Mouse (Mus musculus) intestine, embryonic 15.5 days (tissue): Measurements from ENCODE around the gene Cpsf2. TPM values are rescaled to one million over a fixed set of nuclear protein-coding genes. Genes with fewer than 3 reads are reported as not detected.
A peak's percentile ranks its signal among the peaks of the same experiment; 100 is the strongest.

ENCODE experiments used
- ATAC-seq: fragments of 200-750 bp; cut with Nextera tagmentation; 2 replicates; pipeline ENCODE4 v1.8.0; 2017; ENCODE audit warnings: moderate TSS enrichment, moderate library complexity
- H3K27ac ChIP-seq: fragments of 300-500 bp; sonication (generic); 2 replicates; pipeline ENCODE4 v1.5.1; 2015; ENCODE audit warnings: mild to moderate bottlenecking, inconsistent platforms
- H3K27me3 ChIP-seq: fragments of 300-500 bp; sonication (generic); replicated peaks from 2 replicates; pipeline ENCODE4 v1.6.1; 2015; ENCODE audit warnings: inconsistent platforms
- H3K36me3 ChIP-seq: fragments of 300-500 bp; sonication (generic); 2 replicates; pipeline ENCODE4 v1.6.1; 2015; ENCODE audit warnings: inconsistent platforms
- H3K4me1 ChIP-seq: fragments of 300-500 bp; sonication (generic); replicated peaks from 2 replicates; pipeline ENCODE4 v1.6.1; 2015; ENCODE audit warnings: inconsistent platforms
- H3K4me2 ChIP-seq: fragments of 300-500 bp; sonication (generic); replicated peaks from 2 replicates; pipeline ENCODE4 v1.6.1; 2015; ENCODE audit warnings: mild to moderate bottlenecking, inconsistent platforms
- H3K4me3 ChIP-seq: fragments of 300-500 bp; sonication (generic); replicated peaks from 2 replicates; pipeline ENCODE4 v1.5.1; 2015; ENCODE audit warnings: inconsistent platforms
- H3K9ac ChIP-seq: fragments of 300-500 bp; sonication (generic); 2 replicates; pipeline ENCODE4 v1.6.1; 2015; ENCODE audit warnings: inconsistent platforms
- H3K9me3 ChIP-seq: fragments of 300-500 bp; sonication (generic); 2 replicates; pipeline ENCODE4 v1.6.1; 2016; ENCODE audit warnings: inconsistent platforms
- WGBS: fragments of 180-500 bp; shearing (Covaris S2); methylation state at CpG from one replicate; pipeline ENCODE4 v1.1.7; 2015; 5-methylcytosine and 5-hydroxymethylcytosine counted together
- polyA plus RNA-seq: library from polyadenylated mRNA; unstranded; fragments of >200 nt; fragmentation: Nextera tagmentation; extraction: Ambion mirVana; gene quantifications from 2 replicates; pipeline ENCODE4 v1.2.1, GENCODE M21; 2015

The Cpsf2 gene
- polyA plus RNA-seq, 1 experiment from 2014 or later, result 27.1 TPM

GRCm38 (mm10) chr12:101971311-101971710 is 4.5 kb upstream of the Cpsf2 start:
- Histone ChIP-seq H3K4me2 (no peak overlapping the region), H3K4me3 (no peak overlapping the region), H3K27me3 (no peaks in the 10 kb centered on the region), H3K9ac (no peak overlapping the region), H3K9me3 (no peaks in the 10 kb centered on the region), H3K4me1 (no peaks in the 10 kb centered on the region), H3K27ac (no peak overlapping the region), H3K36me3 (no peaks in the 10 kb centered on the region)
- 91% methylated on average over 2 of the region's 2 CpGs for WGBS
- ATAC-seq, result no peak

- 90% methylated on average over 3 of the region's 3 CpGs for WGBS
- no peak for ATAC-seq
- Histone ChIP-seq H3K4me3 (no peak overlapping the region), H3K4me2 (no peak overlapping the region), H3K27me3 (no peaks in the 10 kb centered on the region), H3K9me3 (no peaks in the 10 kb centered on the region), H3K27ac (no peak overlapping the region), H3K9ac (no peak overlapping the region), H3K36me3 (no peaks in the 10 kb centered on the region), H3K4me1 (peaks cover 7% of the 10 kb centered on the region)
Measured at GRCm38 (mm10) chr12:101972230-101972629, 3.6 kb upstream of the Cpsf2 start.

GRCm38 (mm10) chr12:101974571-101974970 is 1.2 kb upstream of the Cpsf2 start:
- Histone ChIP-seq H3K4me3 (peak overlapping the region; percentile 90), H3K9ac (peak overlapping the region; percentile 92), H3K4me1 (peaks cover 9% of the 10 kb centered on the region), H3K4me2 (peak overlapping the region; percentile 63), H3K27me3 (no peaks in the 10 kb centered on the region), H3K36me3 (no peaks in the 10 kb centered on the region), H3K27ac (no peak overlapping the region), H3K9me3 (no peaks in the 10 kb centered on the region)
- no peak for ATAC-seq
- 0% methylated on average over 1 of the region's 1 CpGs for WGBS

GRCm38 (mm10) chr12:101975167-101975600 is 604 bp upstream of the Cpsf2 start:
- WGBS, result under 1% methylated on average over 23 of the region's 23 CpGs

GRCm38 (mm10) chr12:101976651-101977403 is 1.0 kb downstream of the Cpsf2 start:
- Histone ChIP-seq H3K27me3 (no peaks in the 10 kb centered on the region), H3K4me2 (peak overlapping the region; percentile 63), H3K27ac (peak overlapping the region; percentile 95), H3K4me1 (peaks cover 9% of the 10 kb centered on the region), H3K4me3 (peak overlapping the region; percentile 90), H3K36me3 (no peaks in the 10 kb centered on the region), H3K9ac (peak overlapping the region; percentile 92), H3K9me3 (no peaks in the 10 kb centered on the region)
- no peak; the same call in 1 of the 2 replicates for ATAC-seq
- 21% methylated on average over 13 of the region's 13 CpGs for WGBS

More at GRCm38 (mm10) chr12:101975167-101975600, 604 bp upstream of the Cpsf2 start:
- Histone ChIP-seq H3K27me3 (no peaks in the 10 kb centered on the region), H3K4me2 (peak overlapping the region; percentile 63), H3K9ac (peak overlapping the region; percentile 92), H3K27ac (peak overlapping the region; percentile 95), H3K4me3 (peak overlapping the region; percentile 90), H3K4me1 (peaks cover 9% of the 10 kb centered on the region), H3K36me3 (no peaks in the 10 kb centered on the region), H3K9me3 (no peaks in the 10 kb centered on the region)
- ATAC-seq, result peak; percentile 65

GRCm38 (mm10) chr12:101977404-101977915 is 1.7 kb downstream of the Cpsf2 start:
- Histone ChIP-seq H3K4me3 (no peak overlapping the region), H3K36me3 (no peaks in the 10 kb centered on the region), H3K27me3 (no peaks in the 10 kb centered on the region), H3K4me1 (peaks cover 9% of the 10 kb centered on the region), H3K4me2 (peak overlapping the region; percentile 63), H3K9me3 (no peaks in the 10 kb centered on the region), H3K27ac (no peak overlapping the region), H3K9ac (no peak overlapping the region)
- WGBS, result 90% methylated on average over 10 of the region's 10 CpGs
- ATAC-seq, result no peak

GRCm38 (mm10) chr12:101978162-101978561 is 2.4 kb downstream of the Cpsf2 start:
- ATAC-seq, result no peak
- Histone ChIP-seq H3K27ac (no peak overlapping the region), H3K9ac (no peak overlapping the region), H3K9me3 (no peaks in the 10 kb centered on the region), H3K36me3 (no peaks in the 10 kb centered on the region), H3K4me1 (peaks cover 9% of the 10 kb centered on the region), H3K27me3 (no peaks in the 10 kb centered on the region), H3K4me3 (no peak overlapping the region), H3K4me2 (no peak overlapping the region)
- 88% methylated on average over 5 of the region's 5 CpGs for WGBS

- H3K36me3 ChIP-seq, result no peaks in the 10 kb centered on the region
- H3K4me2 ChIP-seq, result no peak overlapping the region
- no peak overlapping the region for H3K27ac ChIP-seq
- no peak for ATAC-seq
- H3K4me1 ChIP-seq, result peaks cover 9% of the 10 kb centered on the region
- no peaks in the 10 kb centered on the region for H3K27me3 ChIP-seq
- no peak overlapping the region for H3K9ac ChIP-seq
- H3K4me3 ChIP-seq, result no peak overlapping the region
- WGBS, result 84% methylated on average over 1 of the region's 1 CpGs
- no peaks in the 10 kb centered on the region for H3K9me3 ChIP-seq
Measured at GRCm38 (mm10) chr12:101978588-101978987, 2.8 kb downstream of the Cpsf2 start.

GRCm38 (mm10) chr12:101979213-101979750 is 3.5 kb downstream of the Cpsf2 start:
- Histone ChIP-seq H3K9me3 (no peaks in the 10 kb centered on the region), H3K4me3 (no peak overlapping the region), H3K27ac (no peak overlapping the region), H3K27me3 (no peaks in the 10 kb centered on the region), H3K4me2 (no peak overlapping the region), H3K36me3 (peaks cover 1% of the 10 kb centered on the region; the same call in 1 of the 2 replicates), H3K9ac (no peak overlapping the region), H3K4me1 (peaks cover 9% of the 10 kb centered on the region)
- no peak for ATAC-seq
- WGBS, result 90% methylated on average over 8 of the region's 8 CpGs

GRCm38 (mm10) chr12:101980266-101980665 is 4.5 kb downstream of the Cpsf2 start:
- H3K4me1 ChIP-seq, result peaks cover 9% of the 10 kb centered on the region
- 61% methylated on average over 5 of the region's 5 CpGs for whole genome bisulfite sequencing
- H3K4me3 ChIP-seq, result no peak overlapping the region
- no peak overlapping the region for H3K9ac ChIP-seq
- H3K27me3 ChIP-seq, result no peaks in the 10 kb centered on the region
- no peak for ATAC-seq
- no peak overlapping the region for H3K4me2 ChIP-seq
- peaks cover 6% of the 10 kb centered on the region; the same call in 1 of the 2 replicates for H3K36me3 ChIP-seq
- H3K27ac ChIP-seq, result no peak overlapping the region
- H3K9me3 ChIP-seq, result no peaks in the 10 kb centered on the region

GRCm38 (mm10) chr12:101981559-101981958 is 5.8 kb downstream of the Cpsf2 start:
- WGBS, result 77% methylated on average over 2 of the region's 2 CpGs
- H3K4me2 ChIP-seq, result no peak overlapping the region
- no peak overlapping the region for H3K4me3 ChIP-seq
- peaks cover 6% of the 10 kb centered on the region; the same call in 1 of the 2 replicates for H3K36me3 ChIP-seq
- no peaks in the 10 kb centered on the region for H3K9me3 ChIP-seq
- H3K27me3 ChIP-seq, result no peaks in the 10 kb centered on the region
- peaks cover 9% of the 10 kb centered on the region for H3K4me1 ChIP-seq
- H3K9ac ChIP-seq, result no peak overlapping the region
- ATAC-seq, result no peak
- H3K27ac ChIP-seq, result no peak overlapping the region

- H3K4me3 ChIP-seq, result no peak overlapping the region
- H3K27ac ChIP-seq, result no peak overlapping the region
- no peak for ATAC-seq
- peaks cover 6% of the 10 kb centered on the region; the same call in 1 of the 2 replicates for H3K36me3 ChIP-seq
- H3K27me3 ChIP-seq, result no peaks in the 10 kb centered on the region
- no peak overlapping the region for H3K4me2 ChIP-seq
- no peaks in the 10 kb centered on the region for H3K9me3 ChIP-seq
- WGBS, result 90% methylated on average over 9 of the region's 9 CpGs
- H3K9ac ChIP-seq, result no peak overlapping the region
- H3K4me1 ChIP-seq, result no peaks in the 10 kb centered on the region
Measured at GRCm38 (mm10) chr12:101982977-101983376, 7.2 kb downstream of the Cpsf2 start.
